Mouse (Mus musculus) thymus, adult 2 months (tissue): ENCODE results near the gene Acsl6.

Source experiments
- CTCF ChIP-seq: fragments of 200-500 bp; IDR thresholded peaks from 2 replicates; pipeline ENCODE4 v1.5.1; 2012; ENCODE audit warnings: mild to moderate bottlenecking, control low read depth, low read length, moderate library complexity, borderline replicate concordance; ENCODE audit not compliant: control insufficient read depth, poor library complexity, insufficient read depth; ENCODE audit errors: extremely low read depth
- POLR2A ChIP-seq: fragments of 200-500 bp; IDR thresholded peaks from 2 replicates; pipeline ENCODE4 v1.6.1; 2012; ENCODE audit warnings: mild to moderate bottlenecking, low read length, control low read depth, moderate library complexity; ENCODE audit not compliant: control insufficient read depth, poor library complexity, insufficient read depth; ENCODE audit errors: extremely low read depth

DNA sequence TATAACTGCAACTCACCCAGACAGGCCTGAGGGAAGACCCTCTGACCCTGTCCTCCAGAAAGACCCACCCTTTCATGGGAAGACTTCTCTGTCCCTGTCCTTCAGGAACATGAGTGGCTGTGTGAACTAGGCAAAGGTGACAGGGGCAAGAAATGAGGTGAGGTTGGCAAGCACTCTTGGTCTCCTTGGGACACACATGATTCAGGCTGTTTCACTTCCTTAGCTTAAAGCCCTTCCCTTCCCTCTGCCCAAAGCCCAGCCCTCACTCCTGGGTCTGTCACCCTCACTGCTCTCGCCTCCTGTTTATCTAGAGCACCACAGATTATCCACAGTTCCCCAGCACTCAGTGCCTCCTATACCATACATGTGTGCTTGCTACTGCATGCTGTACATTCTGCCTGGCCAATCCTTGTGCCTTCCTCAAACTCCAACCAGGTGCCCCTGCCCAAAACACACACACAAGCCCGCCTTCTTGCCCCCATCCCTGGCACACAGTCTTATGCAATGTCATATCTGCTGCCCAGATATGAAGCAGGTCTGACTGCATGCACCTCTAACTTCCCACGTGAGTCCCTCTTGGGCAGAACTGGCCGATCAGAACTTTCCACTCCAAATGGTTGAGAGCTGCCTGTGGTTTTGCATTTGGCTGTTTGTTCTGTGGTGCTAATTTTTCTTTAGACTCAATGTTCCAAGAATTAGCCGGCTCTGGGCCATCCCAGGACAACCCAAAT is 18.4 kb downstream of the Acsl6 start:
- TF ChIP-seq CTCF, result no peak
- no peak for TF ChIP-seq POLR2A
